14 mouse cellular contexts compared by ENCODE assay signal in the genomic region with DNA sequence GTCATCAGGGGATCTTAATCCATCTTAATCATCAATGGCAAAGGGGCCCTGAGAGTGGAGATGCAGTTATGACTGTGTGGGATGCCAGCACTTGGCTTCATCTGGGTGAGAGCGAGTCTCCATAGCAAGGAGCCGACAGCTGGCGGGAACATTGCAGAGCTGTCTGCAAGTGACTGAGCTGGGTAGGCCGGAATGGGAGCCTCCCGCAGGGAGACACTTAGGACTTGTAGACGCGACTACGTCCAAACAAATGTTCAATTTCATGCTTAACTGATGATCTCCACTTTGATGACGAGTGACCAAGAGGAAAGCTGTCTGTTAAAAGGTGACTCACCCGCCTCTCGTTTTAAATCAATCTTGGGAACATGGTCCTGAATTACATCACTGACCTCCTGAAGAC. TPM values are rescaled to one million over a fixed set of nuclear protein-coding genes. Genes with fewer than 3 reads are reported as not detected.
DNase-seq lines count a peak whose midpoint lies in the region; ATAC-seq and TF ChIP-seq lines count a peak whose summit lies in the region.
"Had no signal": no experiment of that assay in that cellular context is flagged by ENCODE, and none has a peak within 500 bp of the region (broad histone marks: within the 10 kb centered on the region; RNA-seq: fewer than 3 reads in every experiment).

No protein-coding gene starts in this region.

- peaks cover 89% of the 10 kb centered on the region for H3K36me3 ChIP-seq in megakaryocyte, embryonic 14.5 days (replicated peaks; ENCODE audit: low read length)
- H3K36me3 ChIP-seq in midbrain, postnatal 0 days (ENCODE audit: insufficient read depth, low read length), result no peaks in the 10 kb centered on the region
- H3K36me3 ChIP-seq: embryonic facial prominence, embryonic 12.5 days; forebrain, embryonic 12.5 days; hindbrain, embryonic 15.5 days had no signal

- H3K27me3 ChIP-seq in megakaryocyte, embryonic 14.5 days (replicated peaks), result no peaks in the 10 kb centered on the region
- no peaks in the 10 kb centered on the region for H3K27me3 ChIP-seq in midbrain, postnatal 0 days (ENCODE audit: insufficient read depth, low read length)
- H3K27me3 ChIP-seq: embryonic facial prominence, embryonic 12.5 days; forebrain, embryonic 12.5 days; hindbrain, embryonic 15.5 days had no signal

- intact Hi-C loops in gastrocnemius, adult 2 months (cut with DNase I), result no loop called here

- no peak overlapping the region for H3K9ac ChIP-seq in midbrain, postnatal 0 days (replicated peaks; ENCODE audit: low read length, poor library complexity, severe bottlenecking)
- H3K9ac ChIP-seq: embryonic facial prominence, embryonic 12.5 days; forebrain, embryonic 12.5 days; hindbrain, embryonic 15.5 days had no signal

- H3K9me3 ChIP-seq in megakaryocyte, embryonic 14.5 days, result no peaks in the 10 kb centered on the region
- no peaks in the 10 kb centered on the region for H3K9me3 ChIP-seq in midbrain, postnatal 0 days (ENCODE audit: low read length)
- H3K9me3 ChIP-seq: embryonic facial prominence, embryonic 12.5 days; forebrain, embryonic 12.5 days; hindbrain, embryonic 15.5 days had no signal

- H3K27ac ChIP-seq in gastrocnemius, adult 2 months, result no peak overlapping the region
- H3K27ac ChIP-seq in midbrain, postnatal 0 days (ENCODE audit: low read depth, low read length), result no peak overlapping the region
- H3K27ac ChIP-seq: embryonic facial prominence, embryonic 12.5 days; forebrain, embryonic 12.5 days; hindbrain, embryonic 15.5 days; layer of hippocampus, adult 2 months had no signal

- peak; percentile 62 for ATAC-seq in frontal cortex, adult (ENCODE audit: low TSS enrichment)
- no peak for ATAC-seq in megakaryocyte, adult 5-6 weeks (ENCODE audit: poor library complexity, severe bottlenecking)
- no peak for ATAC-seq in midbrain, postnatal 0 days (ENCODE audit: low FRiP score)

- TF ChIP-seq CTCF in gastrocnemius, adult 2 months (IDR thresholded peaks at IDR 0.05), result no peak
- TF ChIP-seq CTCF in midbrain, postnatal 0 days (IDR thresholded peaks at IDR 0.05), result no peak

- no peak overlapping the region for H3K4me2 ChIP-seq in midbrain, postnatal 0 days (ENCODE audit: low read depth, low read length, poor library complexity, severe bottlenecking)
- H3K4me2 ChIP-seq: embryonic facial prominence, embryonic 12.5 days; forebrain, embryonic 12.5 days; hindbrain, embryonic 15.5 days had no signal

- H3K4me1 ChIP-seq in megakaryocyte, embryonic 14.5 days, result peaks cover 100% of the 10 kb centered on the region
- H3K4me1 ChIP-seq in midbrain, postnatal 0 days (ENCODE audit: insufficient read depth, low read length), result no peaks in the 10 kb centered on the region

- 39% methylated on average over 11 of the region's 11 CpGs for WGBS in midbrain, postnatal 0 days

- peak overlapping the region; percentile 39 for H3K4me3 ChIP-seq in megakaryocyte, embryonic 14.5 days (replicated peaks)
- no peak overlapping the region for H3K4me3 ChIP-seq in gastrocnemius, adult 2 months
- H3K4me3 ChIP-seq in midbrain, postnatal 0 days (ENCODE audit: low read depth, low read length), result no peak overlapping the region
- H3K4me3 ChIP-seq: embryonic facial prominence, embryonic 12.5 days; forebrain, embryonic 12.5 days; hindbrain, embryonic 15.5 days; layer of hippocampus, adult 2 months had no signal

- no peak for DNase-seq in frontal cortex, postnatal 14 days (ENCODE audit: low spot score in 2 of 2)
- DNase-seq in gastrocnemius, adult 2 months, result peak; percentile 62
- DNase-seq in right cerebral cortex, postnatal 14 days, result peak; percentile 28
- no peak for DNase-seq in midbrain, postnatal 0 days (ENCODE audit: low spot score)
- no peak for DNase-seq in adrenal gland, postnatal 4 days (ENCODE audit: low spot score in 2 of 2)
- DNase-seq: cerebellum, adult 9-11 months; heart, adult 11 months had no signal

RNA-seq across cellular contexts. Expression of a gene that starts 37.5 kb away (rescaled TPM):
- 322 and 895 TPM in 2 replicates for polyA plus RNA-seq in megakaryocyte, embryonic 14.5 days (2012; ENCODE audit: insufficient read depth, low replicate concordance)
- total RNA-seq in megakaryocyte, adult 5-6 weeks (2015), result 93.4 and 112 TPM in 2 replicates
- total RNA-seq in megakaryocyte, adult 5-6 weeks (2017), result 44.7 and 61.5 TPM in 2 replicates
- total RNA-seq in gastrocnemius, adult 2 months (2021), result 1 to 10 TPM; 2.2 to 4.0 TPM
- 1.7 and 2.0 TPM in 2 replicates for total RNA-seq in midbrain, postnatal 0 days (2014; rRNA removed)
- polyA plus RNA-seq in midbrain, postnatal 0 days (2015; fragmentation: Nextera tagmentation; extraction: Ambion mirVana), result 0.64 and 0.74 TPM in 2 replicates
- 1 to 10 TPM; 4.1 to 4.5 TPM for total RNA-seq in adrenal gland, postnatal 4 days (2021)

Comparison
In these comparisons a context has a peak if more than half of its experiments do, and no peak if none do; other contexts are left out.
1. DNase-seq: peak in gastrocnemius, adult 2 months (single experiment) and right cerebral cortex, postnatal 14 days (single experiment); none in frontal cortex, postnatal 14 days (0 of 2), midbrain, postnatal 0 days (single experiment) and adrenal gland, postnatal 4 days (0 of 2).
2. RNA of a gene that starts 37.5 kb away (total RNA-seq): 44.7 to 112 TPM in megakaryocyte, adult 5-6 weeks; 4.1 to 4.5 TPM in adrenal gland, postnatal 4 days, 2.2 to 4.0 TPM in gastrocnemius, adult 2 months and 1.7 to 2.0 TPM in midbrain, postnatal 0 days; every median in the first group is over 4 times any median in the second.